Mouse (Mus musculus) limb, embryonic 14.5 days (tissue): ENCODE measurements around the gene Slc41a1. TPM values are rescaled to one million over a fixed set of nuclear protein-coding genes. Genes with fewer than 3 reads are reported as not detected.

Experiments used
- ATAC-seq: fragments of 200-750 bp; cut with Nextera tagmentation; 2 replicates; pipeline ENCODE4 v1.8.0; 2017; ENCODE audit warnings: low read depth, moderate number of reproducible peaks, moderate TSS enrichment; ENCODE audit not compliant: low FRiP score
- DNase-seq: peaks from one replicate; pipeline ENCODE4 v3.0.0-alpha.2; 2015; ENCODE audit warnings: low spot score
- H3K27ac ChIP-seq: fragments of 300-500 bp; sonication (generic); replicated peaks from 2 replicates; pipeline ENCODE4 v1.5.1; 2014; ENCODE audit warnings: low read depth, mild to moderate bottlenecking, low read length, moderate library complexity, mixed read lengths
- H3K27me3 ChIP-seq: fragments of 300-500 bp; sonication (generic); 2 replicates; pipeline ENCODE4 v1.6.1; 2014; ENCODE audit warnings: low read length, mixed read lengths; ENCODE audit not compliant: control insufficient read depth, insufficient read depth
- H3K36me3 ChIP-seq: fragments of 300-500 bp; sonication (generic); 2 replicates; pipeline ENCODE4 v1.6.1; 2014; ENCODE audit warnings: mild to moderate bottlenecking, low read length, moderate library complexity, mixed read lengths; ENCODE audit not compliant: control insufficient read depth, insufficient read depth
- H3K4me1 ChIP-seq: fragments of 300-500 bp; sonication (generic); 2 replicates; pipeline ENCODE4 v1.6.1; 2014; ENCODE audit warnings: antibody characterized with exemption, low read length, mixed read lengths; ENCODE audit not compliant: control insufficient read depth, insufficient read depth
- H3K4me2 ChIP-seq: fragments of 300-500 bp; sonication (generic); replicated peaks from 2 replicates; pipeline ENCODE4 v1.6.1; 2014; ENCODE audit warnings: low read depth, mild to moderate bottlenecking, low read length, moderate library complexity; ENCODE audit not compliant: severe bottlenecking
- H3K4me3 ChIP-seq: fragments of 300-500 bp; sonication (generic); replicated peaks from 2 replicates; pipeline ENCODE4 v1.5.1; 2014; ENCODE audit warnings: low read length
- H3K9ac ChIP-seq: fragments of 300-500 bp; sonication (generic); 2 replicates; pipeline ENCODE4 v1.6.1; 2014; ENCODE audit warnings: mild to moderate bottlenecking, low read depth, low read length, moderate library complexity; ENCODE audit not compliant: severe bottlenecking
- H3K9me3 ChIP-seq: fragments of 300-500 bp; sonication (generic); 2 replicates; pipeline ENCODE4 v1.6.1; 2016; ENCODE audit warnings: low read length; ENCODE audit not compliant: control insufficient read depth
- POLR2A ChIP-seq: fragments of 200-500 bp; IDR thresholded peaks from 2 replicates; pipeline ENCODE4 v1.8.0; 2012; ENCODE audit warnings: inconsistent platforms, mild to moderate bottlenecking, moderate library complexity, borderline replicate concordance; ENCODE audit not compliant: insufficient read depth, insufficient read length; ENCODE audit errors: extremely low read depth
- WGBS: fragments of 180-500 bp; shearing (Covaris S2); extraction: QIAGEN DNeasy Blood & Tissue Kit; methylation state at CpG from one replicate; pipeline ENCODE4 v1.1.7; 2014; 5-methylcytosine and 5-hydroxymethylcytosine counted together
- polyA plus RNA-seq, 2 experiments: library from polyadenylated mRNA; depleted of rRNA in 1 of 2; stranded (reverse) in 1 of 2; unstranded in 1 of 2; fragments of >200 nt; fragmentation: Nextera tagmentation in 1 of 2; extraction: Ambion mirVana in 1 of 2; gene quantifications; 2 replicates each; pipeline versions ENCODE4 v1.2.1 to v1.2.3; 2012 to 2014

Slc41a1 gene
- polyA plus RNA-seq, 2 experiments: 13.3 to 27.0 TPM

- ATAC-seq (peak; percentile 62; the same call in 1 of the 2 replicates), DNase-seq (peak; percentile 48)
- 63% methylated on average over 10 of the region's 10 CpGs for WGBS
- Histone ChIP-seq H3K27ac (no peak overlapping the region), H3K4me1 (no peaks in the 10 kb centered on the region), H3K4me2 (no peak overlapping the region), H3K36me3 (no peaks in the 10 kb centered on the region), H3K4me3 (no peak overlapping the region), H3K9me3 (no peaks in the 10 kb centered on the region), H3K9ac (no peak overlapping the region), H3K27me3 (no peaks in the 10 kb centered on the region)
- no peak for TF ChIP-seq POLR2A
These were observed 6.4 kb upstream of the Slc41a1 start for GRCm38 (mm10) chr1:131820887-131821328.

- no peak for DNase-seq
- no peaks in the 10 kb centered on the region for H3K27me3 ChIP-seq
- WGBS: 76% methylated on average over 8 of the region's 8 CpGs
- no peak overlapping the region for H3K4me3 ChIP-seq
- H3K27ac ChIP-seq: no peak overlapping the region
- H3K4me2 ChIP-seq: no peak overlapping the region
- no peaks in the 10 kb centered on the region for H3K36me3 ChIP-seq
- 0 out of 2 replicates have a peak, but pooled peaks cover 5% of the 10 kb centered on the region for H3K4me1 ChIP-seq
- H3K9me3 ChIP-seq: no peaks in the 10 kb centered on the region
- TF ChIP-seq POLR2A: no peak
- H3K9ac ChIP-seq: no peak overlapping the region
- ATAC-seq: no peak
These were observed 5.0 kb upstream of the Slc41a1 start for GRCm38 (mm10) chr1:131822292-131822691.

DNA sequence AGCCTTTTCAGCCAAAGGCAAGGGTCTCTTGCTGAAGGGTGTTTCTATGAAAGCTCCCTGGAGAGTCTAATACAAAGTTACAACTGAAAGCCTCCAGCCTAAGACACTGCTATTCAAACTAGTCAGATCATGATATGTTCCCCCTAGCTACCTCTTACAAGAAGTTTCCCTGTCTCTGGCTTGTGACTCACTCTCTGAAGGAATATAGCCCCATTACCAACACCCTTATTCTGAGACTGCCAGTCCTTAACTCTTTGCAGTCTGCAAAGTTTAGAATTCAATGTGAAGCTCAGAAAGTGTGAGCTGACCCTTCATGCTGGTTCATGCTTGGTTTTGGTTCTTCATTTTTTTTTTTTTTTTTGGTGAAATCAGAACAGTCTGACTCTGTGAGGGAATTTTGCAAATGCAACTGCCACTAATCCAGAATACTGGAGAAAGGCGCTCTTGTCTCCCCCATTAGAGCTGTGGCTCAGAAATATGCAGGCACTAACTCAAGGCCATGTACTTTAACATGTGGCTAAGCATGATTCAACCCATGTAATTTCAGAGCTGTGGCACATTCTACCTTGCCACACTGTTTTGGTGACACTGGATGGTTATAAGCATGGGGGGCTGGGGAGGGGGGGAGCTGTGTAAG, 4.3 kb upstream of the Slc41a1 start:
- 70% methylated on average over 1 of the region's 1 CpGs for WGBS
- ATAC-seq (no peak), DNase-seq (no peak)
- no peaks in the 10 kb centered on the region for H3K27me3 ChIP-seq
- no peak overlapping the region for H3K27ac ChIP-seq
- no peaks in the 10 kb centered on the region for H3K36me3 ChIP-seq
- H3K9ac ChIP-seq: no peak overlapping the region
- 0 out of 2 replicates have a peak, but pooled peaks cover 5% of the 10 kb centered on the region for H3K4me1 ChIP-seq
- no peak overlapping the region for H3K4me3 ChIP-seq
- no peak for TF ChIP-seq POLR2A
- no peaks in the 10 kb centered on the region for H3K9me3 ChIP-seq
- H3K4me2 ChIP-seq: no peak overlapping the region

DNA sequence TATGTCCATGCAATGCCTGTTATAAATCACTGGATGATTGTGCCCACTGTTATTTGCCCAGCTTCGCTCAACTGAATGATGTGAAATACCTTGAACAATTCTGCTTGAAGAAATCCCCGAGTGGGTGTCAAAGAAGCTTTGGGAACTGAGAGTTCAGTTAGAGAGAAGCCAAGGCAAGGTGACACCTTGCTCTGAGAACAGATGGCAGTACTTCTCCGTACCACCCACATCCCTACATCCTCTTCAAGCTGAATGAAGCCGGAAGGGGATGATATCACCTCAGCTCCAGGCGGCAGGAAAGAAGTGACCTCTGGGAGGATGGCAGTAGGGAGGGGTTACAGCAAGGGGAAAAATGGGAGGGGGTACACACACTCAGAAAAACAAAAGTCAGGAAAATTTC, 3.7 kb upstream of the Slc41a1 start:
- Histone ChIP-seq H3K27ac (no peak overlapping the region), H3K36me3 (no peaks in the 10 kb centered on the region), H3K4me3 (no peak overlapping the region), H3K9me3 (no peaks in the 10 kb centered on the region), H3K9ac (no peak overlapping the region), H3K4me2 (no peak overlapping the region), H3K27me3 (no peaks in the 10 kb centered on the region), H3K4me1 (0 out of 2 replicates have a peak, but pooled peaks cover 5% of the 10 kb centered on the region)
- TF ChIP-seq POLR2A: no peak
- ATAC-seq (no peak), DNase-seq (no peak)
- WGBS: 43% methylated on average over 5 of the region's 5 CpGs

DNA sequence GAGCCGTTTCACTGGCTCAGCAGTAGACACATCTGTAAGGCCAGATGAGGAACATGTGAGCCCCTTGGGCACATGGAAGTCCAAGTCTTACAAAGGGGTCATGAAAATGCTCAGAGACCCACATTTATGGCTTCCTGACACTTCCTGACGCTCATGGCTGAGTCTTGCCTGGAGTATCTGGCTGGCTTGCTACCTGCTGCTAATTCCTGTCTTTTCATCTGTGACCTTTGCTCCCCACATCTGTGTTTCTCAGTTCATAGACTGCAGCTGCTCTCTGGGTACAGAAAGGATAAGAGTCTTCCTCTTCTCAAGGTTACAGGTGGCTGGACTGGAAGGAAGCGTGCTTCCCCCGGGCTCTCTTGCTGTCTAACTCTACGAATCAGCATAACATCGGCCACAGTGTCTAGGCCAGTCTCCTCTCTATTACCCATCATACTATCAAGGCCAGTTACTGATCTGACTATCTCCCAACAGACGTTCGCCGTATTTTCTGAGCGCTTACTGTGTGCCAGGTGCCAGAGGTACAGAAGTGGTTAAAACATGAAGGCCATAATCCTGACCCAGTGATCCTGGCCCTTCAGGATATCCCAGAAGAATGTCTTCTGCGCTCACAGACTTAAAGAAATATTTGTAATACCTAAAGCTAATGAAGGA, 2.6 kb upstream of the Slc41a1 start:
- WGBS: 78% methylated on average over 11 of the region's 11 CpGs
- no peak for TF ChIP-seq POLR2A
- ATAC-seq (no peak), DNase-seq (no peak)
- H3K4me1 ChIP-seq: peaks cover 12% of the 10 kb centered on the region
- H3K27ac ChIP-seq: no peak overlapping the region
- H3K36me3 ChIP-seq: no peaks in the 10 kb centered on the region
- no peak overlapping the region for H3K4me2 ChIP-seq
- no peaks in the 10 kb centered on the region for H3K27me3 ChIP-seq
- H3K4me3 ChIP-seq: no peak overlapping the region
- no peak overlapping the region for H3K9ac ChIP-seq
- no peaks in the 10 kb centered on the region for H3K9me3 ChIP-seq
